Mouse (Mus musculus): ENCODE data around the gene Dgcr8. TPM values are rescaled to one million over a fixed set of nuclear protein-coding genes. Genes with fewer than 3 reads are reported as not detected.
"Not testable (repeated sequence)": the region's sequence is repeated elsewhere in the genome, so short reads cannot be mapped to it uniquely, and the experiment has no call there.

Dgcr8 gene
- total RNA-seq (2021): 10 to 100 TPM; 46.4 to 56.6 TPM
- long read RNA-seq, experiment 1, full-length matches to known transcripts: 18 of 44 reads
- long read RNA-seq, experiment 1, partial matches to known transcripts: 11 of 44 reads
- long read RNA-seq, experiment 1, other reads (novel, unspliced or antisense): 15 of 44 reads
- long read RNA-seq, experiment 2, full-length matches to known transcripts: 18 of 50 reads
- long read RNA-seq, experiment 2, partial matches to known transcripts: 18 of 50 reads
- long read RNA-seq, experiment 2, other reads (novel, unspliced or antisense): 14 of 50 reads

- peak; percentile 98 for DNase-seq (ENCODE audit: low spot score in 2 of 2)
Measured at GRCm38 (mm10) chr16:18289067-18289588, at the start of gene Dgcr8. Dgcr8 (minus strand) TSS chr16:18289246.

- no peak for DNase-seq (ENCODE audit: low spot score in 2 of 2)
Measured at GRCm38 (mm10) chr16:18337261-18337660, 48.2 kb upstream of the Dgcr8 start.

GRCm38 (mm10) chr16:18335981-18336380, 46.9 kb upstream of the Dgcr8 start:
- DNase-seq (ENCODE audit: low spot score in 2 of 2): no peak

- no peak for DNase-seq (ENCODE audit: low spot score in 2 of 2)
Measured at GRCm38 (mm10) chr16:18333976-18334375, 44.9 kb upstream of the Dgcr8 start.

GRCm38 (mm10) chr16:18328524-18328923, 39.5 kb upstream of the Dgcr8 start:
- no peak for DNase-seq (ENCODE audit: low spot score in 2 of 2)

- DNase-seq (ENCODE audit: low spot score in 2 of 2): no peak
Measured at GRCm38 (mm10) chr16:18327936-18328335, 38.9 kb upstream of the Dgcr8 start.

- no peak for DNase-seq (ENCODE audit: low spot score in 2 of 2)
Measured at GRCm38 (mm10) chr16:18325741-18326140, 36.7 kb upstream of the Dgcr8 start.

- no peak for DNase-seq (ENCODE audit: low spot score in 2 of 2)
Measured at GRCm38 (mm10) chr16:18324031-18324430, 35.0 kb upstream of the Dgcr8 start.

- no peak for DNase-seq (ENCODE audit: low spot score in 2 of 2)
Measured at GRCm38 (mm10) chr16:18323460-18323859, 34.4 kb upstream of the Dgcr8 start.

- no peak for DNase-seq (ENCODE audit: low spot score in 2 of 2)
Measured at GRCm38 (mm10) chr16:18321443-18321842, 32.4 kb upstream of the Dgcr8 start.

- DNase-seq (ENCODE audit: low spot score in 2 of 2): no peak
Measured at GRCm38 (mm10) chr16:18318992-18319391, 29.9 kb upstream of the Dgcr8 start.

GRCm38 (mm10) chr16:18308159-18308558, 19.1 kb upstream of the Dgcr8 start:
- no peak for DNase-seq (ENCODE audit: low spot score in 2 of 2)

- not testable (repeated sequence) for DNase-seq (ENCODE audit: low spot score in 2 of 2)
Measured at GRCm38 (mm10) chr16:18289614-18290013, 568 bp upstream of the Dgcr8 start.

GRCm38 (mm10) chr16:18288581-18289061, 425 bp downstream of the Dgcr8 start:
- peak; percentile 69 to 85 for DNase-seq (ENCODE audit: low spot score in 2 of 2)

GRCm38 (mm10) chr16:18288166-18288565, 880 bp downstream of the Dgcr8 start:
- no peak for DNase-seq (ENCODE audit: low spot score in 2 of 2)

- no peak for DNase-seq (ENCODE audit: low spot score in 2 of 2)
Measured at GRCm38 (mm10) chr16:18275166-18275565, 13.9 kb downstream of the Dgcr8 start.

- DNase-seq (ENCODE audit: low spot score in 2 of 2): no peak
Measured at GRCm38 (mm10) chr16:18268182-18268581, 20.9 kb downstream of the Dgcr8 start.

GRCm38 (mm10) chr16:18265024-18265423, 24.0 kb downstream of the Dgcr8 start:
- DNase-seq (ENCODE audit: low spot score in 2 of 2): no peak

GRCm38 (mm10) chr16:18258221-18258620, 30.8 kb downstream of the Dgcr8 start, which contains the start of gene Gm49776:
Gm49776 (minus strand) TSS chr16:18258321.
- no peak for DNase-seq (ENCODE audit: low spot score in 2 of 2)

GRCm38 (mm10) chr16:18253866-18254265, 35.2 kb downstream of the Dgcr8 start:
- DNase-seq (ENCODE audit: low spot score in 2 of 2): no peak

- no peak for DNase-seq (ENCODE audit: low spot score in 2 of 2)
Measured at GRCm38 (mm10) chr16:18252736-18253135, 36.3 kb downstream of the Dgcr8 start.

- DNase-seq (ENCODE audit: low spot score in 2 of 2): no peak
Measured at GRCm38 (mm10) chr16:18250828-18251790, 37.9 kb downstream of the Dgcr8 start.

All from gastrocnemius, postnatal 4 days (tissue).